Mouse (Mus musculus): Measurements from ENCODE around the gene D6Wsu163e.

Gene D6Wsu163e

DNA sequence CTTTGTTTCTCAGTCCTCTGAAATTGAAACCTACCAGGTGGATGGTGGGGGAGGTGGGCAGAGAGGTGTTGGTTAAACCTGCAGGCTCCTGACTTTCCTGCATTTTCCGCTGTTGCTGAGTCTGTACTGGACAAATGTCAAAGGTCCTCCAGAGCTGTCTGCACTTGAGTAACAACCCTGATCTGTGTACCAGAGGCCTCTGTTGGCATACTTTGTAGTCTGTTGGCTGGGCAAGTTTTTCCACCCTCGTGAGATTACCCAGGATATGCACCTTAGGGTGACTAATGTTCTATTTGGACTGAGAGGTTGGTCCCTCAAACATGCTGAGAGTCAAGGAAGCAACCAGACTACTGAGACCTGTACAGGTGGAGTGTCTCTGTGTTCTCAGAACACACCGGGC lies 66.8 kb downstream of the D6Wsu163e start:
- DNase-seq (ENCODE audit: low spot score): no peak

DNA sequence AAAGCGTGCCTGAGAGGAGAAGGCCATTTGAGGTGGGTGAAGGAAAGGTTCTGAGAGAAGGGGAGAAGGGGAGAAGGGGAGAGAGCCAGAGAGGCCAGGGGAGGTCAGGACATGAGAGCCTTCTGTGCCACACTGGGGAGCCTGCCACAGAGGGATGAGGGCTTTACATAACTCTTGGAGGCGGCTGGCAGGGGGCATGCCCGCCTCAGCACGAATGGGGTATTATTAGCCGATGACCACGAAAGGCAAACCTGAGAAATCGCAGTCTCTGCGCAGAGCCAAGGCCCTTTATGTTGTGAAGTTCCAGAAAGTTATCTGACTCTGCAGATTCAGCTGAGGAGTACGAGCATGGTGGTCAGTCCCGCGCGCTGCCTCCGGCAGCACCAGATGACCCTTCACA lies 70.3 kb downstream of the D6Wsu163e start:
- DNase-seq (ENCODE audit: low spot score): no peak

DNA sequence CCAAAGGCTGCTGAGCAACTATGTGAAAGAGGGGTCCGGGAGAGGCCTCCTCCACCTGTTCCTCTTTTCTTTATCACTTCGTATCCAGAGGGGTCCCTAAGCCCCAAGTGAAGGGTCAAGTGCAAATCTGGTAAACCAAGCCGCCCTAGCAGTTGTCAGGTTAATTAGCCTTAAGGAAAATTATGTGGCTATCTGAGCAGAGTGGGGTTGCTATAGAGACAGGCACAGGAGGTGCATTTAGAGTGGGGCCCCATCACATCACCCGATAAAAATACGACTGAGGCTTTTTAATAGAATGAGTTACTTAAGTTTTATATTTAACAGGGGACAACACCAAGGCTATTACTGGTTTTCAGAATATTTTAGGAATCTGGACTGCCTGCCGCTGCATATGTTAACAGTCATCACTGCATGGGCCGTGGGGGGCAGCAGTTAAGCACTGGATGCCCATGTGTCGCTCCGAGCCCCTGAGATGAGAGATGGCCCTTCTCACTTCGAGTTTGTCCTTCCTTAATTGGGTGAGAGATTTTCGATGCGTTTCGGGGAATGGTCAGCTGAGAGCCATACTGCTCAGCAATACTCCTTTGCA lies 72.3 kb downstream of the D6Wsu163e start:
- DNase-seq (ENCODE audit: low spot score): no peak

DNA sequence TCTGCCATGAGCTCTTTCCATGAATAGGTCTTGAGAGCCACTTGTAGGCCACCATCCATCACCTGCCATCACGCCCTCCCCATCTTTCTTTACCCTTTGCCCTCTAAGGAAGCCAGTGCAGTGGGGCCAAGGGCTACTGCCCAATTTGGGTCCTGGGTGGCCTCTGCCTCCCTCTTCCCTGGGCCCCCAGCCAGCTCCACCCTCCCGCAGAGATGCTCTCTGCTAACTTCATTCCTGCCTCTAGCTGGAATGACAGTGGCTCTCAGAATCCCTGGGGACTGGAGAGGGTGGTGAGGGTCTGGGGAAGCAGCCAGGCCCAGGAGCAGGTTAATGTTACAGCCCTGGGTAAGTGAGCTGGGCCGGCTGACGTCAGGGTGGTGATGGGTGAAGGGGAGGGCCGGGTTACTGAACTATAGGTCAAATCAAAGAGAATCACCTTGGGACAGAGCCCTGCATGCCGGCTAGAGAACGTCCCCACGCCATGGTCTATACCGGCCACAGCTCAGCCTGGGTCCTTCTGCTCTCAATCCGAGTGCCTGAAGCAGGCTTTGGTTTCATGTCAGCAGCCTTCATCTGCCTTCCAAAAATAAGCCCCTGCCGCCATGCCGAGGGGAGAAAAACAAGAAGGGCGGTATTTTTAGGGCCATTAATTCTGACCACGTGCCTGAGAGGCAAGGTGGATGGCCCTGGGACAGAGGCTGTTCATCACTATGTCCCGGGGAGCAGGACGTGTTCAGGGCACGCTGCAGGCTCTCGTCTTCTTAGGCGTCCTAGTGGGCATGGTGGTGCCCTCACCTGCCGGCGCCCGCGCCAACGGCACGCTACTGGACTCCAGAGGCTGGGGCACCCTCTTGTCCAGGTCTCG lies 75.4 kb downstream of the D6Wsu163e start, which contains the start of gene Fgf6:
Fgf6 (plus strand) TSS at position 681 of the 865 bp plus-strand sequence.
- DNase-seq (ENCODE audit: low spot score): no peak

GRCm38 (mm10) chr6:127019254-127019653 lies 79.5 kb downstream of the D6Wsu163e start:
- no peak for DNase-seq (ENCODE audit: low spot score)

GRCm38 (mm10) chr6:127020431-127020830 lies 80.7 kb downstream of the D6Wsu163e start:
- no peak for DNase-seq (ENCODE audit: low spot score)

- DNase-seq (ENCODE audit: low spot score): no peak
Measured at GRCm38 (mm10) chr6:127024836-127025235, 85.1 kb downstream of the D6Wsu163e start.

All from testis, postnatal 14 days (tissue).